Mouse (Mus musculus) kidney, adult 2 months (tissue): ENCODE measurements at regions not wholly inside any gene's neighbourhood (a gene's known extent, or its start where the extent isn't known, plus 50 kb on each side); places are given as distances from the start of the nearest gene placed in this dataset.
A peak's percentile ranks its signal among the peaks of the same experiment; 100 is the strongest.

Source experiments
- DNase-seq: peaks from one replicate; pipeline ENCODE4 v3.0.0; 2021
- H3K27ac ChIP-seq: fragments of 200-500 bp; 2 replicates; pipeline ENCODE4 v1.5.1; 2012; ENCODE audit warnings: low read depth, low read length, control low read depth, inconsistent platforms; ENCODE audit not compliant: insufficient read depth
- H3K27me3 ChIP-seq: fragments of 200-500 bp; replicated peaks from 2 replicates; pipeline ENCODE4 v1.6.1; 2012; ENCODE audit warnings: mild to moderate bottlenecking, moderate library complexity, low read length, inconsistent platforms; ENCODE audit not compliant: control insufficient read depth, insufficient read depth
- H3K36me3 ChIP-seq: fragments of 200-500 bp; 2 replicates; pipeline ENCODE4 v1.6.1; 2012; ENCODE audit warnings: mild to moderate bottlenecking, moderate library complexity, low read length, inconsistent platforms; ENCODE audit not compliant: control insufficient read depth, insufficient read depth
- H3K4me1 ChIP-seq: fragments of 200-500 bp; 2 replicates; pipeline ENCODE4 v1.6.1; 2011; ENCODE audit warnings: low read length; ENCODE audit not compliant: control insufficient read depth, insufficient read depth
- H3K4me3 ChIP-seq: fragments of 200-500 bp; 2 replicates; pipeline ENCODE4 v1.5.1; 2011; ENCODE audit warnings: mild to moderate bottlenecking, low read depth, low read length, control low read depth; ENCODE audit not compliant: insufficient read depth
- CTCF ChIP-seq: fragments of 200-500 bp; conservative IDR thresholded peaks from 2 replicates; pipeline ENCODE4 v1.5.1; 2011; ENCODE audit warnings: low read depth, mild to moderate bottlenecking, control low read depth, low read length, moderate library complexity, mixed read lengths; ENCODE audit not compliant: insufficient read depth, insufficient read length
- POLR2A ChIP-seq: fragments of 200-500 bp; IDR thresholded peaks from one replicate; pipeline ENCODE4 v1.6.1; 2011; ENCODE audit warnings: low read depth, low read length, control low read depth
- WGBS: fragments of 180-500 bp; shearing (Covaris S2); methylation state at CpG from one replicate; pipeline ENCODE4 v1.1.7; 2018; 5-methylcytosine and 5-hydroxymethylcytosine counted together

DNA sequence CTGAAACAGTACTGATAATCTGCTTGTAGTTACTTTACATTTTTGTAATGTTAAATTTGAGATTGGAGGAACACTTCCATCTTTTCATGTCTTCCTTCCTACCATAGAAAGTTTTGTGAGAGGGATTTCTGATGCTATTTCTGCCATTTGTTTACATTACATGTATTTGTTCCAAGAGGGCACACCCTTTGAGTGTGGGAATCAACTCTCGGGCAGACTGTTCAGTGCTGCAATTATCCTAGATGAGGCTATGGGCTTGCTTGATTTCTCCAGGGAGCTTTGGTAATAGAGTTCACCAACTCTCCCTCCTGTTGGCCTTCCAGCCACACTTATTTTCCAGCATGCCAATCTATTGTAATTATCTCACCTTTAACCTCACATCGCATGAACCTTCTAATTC, 52.4 kb downstream of the Gm13691 start:
- Histone ChIP-seq H3K27me3 (no peaks in the 10 kb centered on the region), H3K4me1 (no peaks in the 10 kb centered on the region), H3K27ac (no peak overlapping the region), H3K36me3 (no peaks in the 10 kb centered on the region), H3K4me3 (no peak overlapping the region)
- DNase-seq = no peak
- 60% methylated on average over 2 of the region's 2 CpGs for WGBS
- TF ChIP-seq POLR2A = no peak
- TF ChIP-seq CTCF = no peak

DNA sequence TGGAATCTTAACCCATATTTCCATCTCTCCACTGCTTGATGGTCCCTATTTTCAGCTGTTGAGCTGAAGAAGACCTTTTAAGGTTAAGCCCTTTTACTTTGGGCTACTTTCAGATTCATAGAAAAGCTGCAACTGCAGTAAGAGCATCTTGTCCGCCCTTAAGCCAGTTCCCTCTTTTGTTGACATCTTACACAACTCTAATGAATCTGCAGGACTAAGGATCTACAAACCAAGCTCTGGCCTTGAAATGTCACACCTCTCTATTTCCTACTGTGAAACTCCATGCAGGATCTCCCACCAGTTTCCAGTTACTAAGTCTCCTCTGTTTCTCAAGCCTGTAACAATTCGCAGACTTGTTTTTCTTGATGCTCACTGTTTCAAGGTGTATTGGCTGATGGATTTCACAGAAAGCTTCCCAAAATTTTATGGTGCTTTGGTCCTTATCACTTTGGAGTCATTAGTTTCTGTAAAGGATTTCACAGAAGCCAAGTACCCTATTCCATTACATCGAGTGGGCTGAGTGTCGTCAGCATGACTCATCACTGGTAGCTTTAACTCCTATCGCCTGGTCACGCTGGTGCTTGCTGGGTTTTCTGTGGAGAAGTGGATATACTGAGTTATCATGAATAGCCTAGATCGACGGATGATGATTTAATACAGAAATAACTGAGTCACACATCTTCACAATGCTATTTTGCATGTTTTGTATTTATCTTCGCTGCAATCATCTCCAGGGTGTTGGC, 58.2 kb downstream of the Gm13691 start:
- DNase-seq = no peak
- no peak overlapping the region for H3K27ac ChIP-seq
- H3K36me3 ChIP-seq = no peaks in the 10 kb centered on the region
- no peaks in the 10 kb centered on the region for H3K27me3 ChIP-seq
- no peak for TF ChIP-seq CTCF
- TF ChIP-seq POLR2A = no peak
- WGBS = 81% methylated on average over 9 of the region's 9 CpGs
- no peaks in the 10 kb centered on the region for H3K4me1 ChIP-seq
- H3K4me3 ChIP-seq = no peak overlapping the region

DNA sequence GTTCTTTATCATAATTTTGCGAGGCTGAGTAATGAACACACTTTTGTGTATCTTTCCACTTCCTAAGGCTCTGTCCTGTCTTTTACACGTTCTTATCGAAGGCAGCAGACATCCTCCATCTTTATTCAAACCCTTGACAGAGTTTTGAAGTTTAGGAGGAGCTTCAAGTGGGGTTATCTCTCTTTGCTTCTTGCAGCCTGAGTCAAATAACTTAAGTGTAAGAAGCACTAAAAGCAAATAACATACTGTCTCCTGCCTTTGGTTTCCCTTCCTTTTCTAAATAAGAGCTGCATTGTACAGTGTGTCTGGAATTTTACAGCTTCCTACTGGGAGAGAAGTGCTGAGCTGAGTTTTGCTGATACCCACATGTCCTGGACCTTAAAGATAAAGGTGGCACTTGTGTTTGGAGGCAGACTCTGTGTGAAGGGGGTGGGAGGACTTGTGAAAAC, 61.6 kb downstream of the Gm13691 start:
- H3K27ac ChIP-seq = no peak overlapping the region
- H3K4me1 ChIP-seq = no peaks in the 10 kb centered on the region
- no peak overlapping the region for H3K4me3 ChIP-seq
- H3K36me3 ChIP-seq = no peaks in the 10 kb centered on the region
- H3K27me3 ChIP-seq = no peaks in the 10 kb centered on the region
- no peak for DNase-seq
- no peak for TF ChIP-seq CTCF
- no peak for TF ChIP-seq POLR2A
- 65% methylated on average over 3 of the region's 3 CpGs for WGBS

DNA sequence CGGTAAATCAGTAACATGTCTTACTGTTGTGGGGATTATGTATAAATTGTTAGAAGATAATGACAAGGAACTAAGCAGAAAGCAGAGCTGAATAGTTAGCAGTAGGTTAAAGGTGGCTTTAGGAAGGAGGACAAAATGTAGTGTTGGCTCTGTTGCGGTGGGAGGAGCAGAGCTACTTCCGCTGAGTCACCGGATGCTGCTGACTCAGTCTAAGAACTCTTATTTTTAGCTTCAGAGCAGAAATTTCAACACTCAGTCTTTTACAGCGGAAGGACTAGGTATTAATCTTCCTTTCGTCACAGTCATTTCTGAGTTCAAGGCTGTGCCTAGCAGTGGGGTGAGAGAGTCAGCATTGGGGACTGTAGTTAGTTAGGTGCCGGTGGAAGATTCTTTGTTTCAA, 68.9 kb downstream of the Gm13691 start:
- H3K27ac ChIP-seq = no peak overlapping the region
- no peaks in the 10 kb centered on the region for H3K4me1 ChIP-seq
- H3K36me3 ChIP-seq = no peaks in the 10 kb centered on the region
- DNase-seq = peak; percentile 38
- 65% methylated on average over 7 of the region's 7 CpGs for WGBS
- H3K27me3 ChIP-seq = no peaks in the 10 kb centered on the region
- no peak overlapping the region for H3K4me3 ChIP-seq
- TF ChIP-seq POLR2A (no peak), CTCF (no peak)

DNA sequence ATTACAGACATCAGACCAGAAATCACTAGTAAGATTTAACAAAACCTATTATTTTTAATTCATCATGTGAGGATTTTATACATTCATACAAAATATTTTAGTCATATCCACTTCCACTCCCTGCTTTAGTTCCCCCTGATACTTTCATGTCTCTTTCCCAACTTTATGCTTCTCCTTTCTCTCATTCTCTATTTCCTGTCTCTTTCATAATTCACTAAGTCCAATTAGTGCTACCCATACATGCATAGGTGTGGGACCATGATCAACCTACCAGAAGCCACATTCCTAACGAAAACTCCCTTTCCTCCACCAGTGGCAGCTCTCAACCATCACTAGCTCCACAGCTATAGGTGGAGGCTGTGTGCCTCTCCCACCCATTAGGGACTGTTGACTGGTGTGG, 70.9 kb downstream of the Gm13691 start:
- TF ChIP-seq CTCF (no peak), POLR2A (no peak)
- H3K27ac ChIP-seq = no peak overlapping the region
- H3K4me3 ChIP-seq = no peak overlapping the region
- H3K27me3 ChIP-seq = no peaks in the 10 kb centered on the region
- no peaks in the 10 kb centered on the region for H3K36me3 ChIP-seq
- no peak for DNase-seq
- 83% methylated on average over 1 of the region's 1 CpGs for WGBS
- H3K4me1 ChIP-seq = no peaks in the 10 kb centered on the region

DNA sequence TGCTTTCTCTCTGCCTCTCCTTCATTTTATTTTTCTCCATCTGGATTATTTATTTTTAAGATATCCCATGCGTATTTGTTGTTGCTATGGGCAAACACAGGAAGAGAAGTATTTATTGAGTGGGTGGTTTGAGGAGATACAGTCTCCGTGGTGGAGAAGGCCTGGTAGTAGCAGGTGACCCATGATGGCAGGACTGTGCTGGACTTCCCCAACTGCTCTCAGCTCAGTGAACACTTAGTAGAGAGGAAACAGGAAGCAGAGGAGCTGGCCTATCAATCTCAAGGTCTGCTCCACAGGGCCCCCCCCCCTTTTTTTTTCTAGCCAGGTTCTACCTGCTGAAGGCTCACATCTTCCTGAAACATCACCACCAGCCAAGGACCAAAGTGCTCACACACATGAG, 74.0 kb downstream of the Gm13691 start:
- H3K4me1 ChIP-seq = no peaks in the 10 kb centered on the region
- TF ChIP-seq CTCF (no peak), POLR2A (no peak)
- no peak overlapping the region for H3K4me3 ChIP-seq
- no peaks in the 10 kb centered on the region for H3K36me3 ChIP-seq
- DNase-seq = no peak
- H3K27ac ChIP-seq = no peak overlapping the region
- H3K27me3 ChIP-seq = no peaks in the 10 kb centered on the region
- 64% methylated on average over 2 of the region's 2 CpGs for WGBS

DNA sequence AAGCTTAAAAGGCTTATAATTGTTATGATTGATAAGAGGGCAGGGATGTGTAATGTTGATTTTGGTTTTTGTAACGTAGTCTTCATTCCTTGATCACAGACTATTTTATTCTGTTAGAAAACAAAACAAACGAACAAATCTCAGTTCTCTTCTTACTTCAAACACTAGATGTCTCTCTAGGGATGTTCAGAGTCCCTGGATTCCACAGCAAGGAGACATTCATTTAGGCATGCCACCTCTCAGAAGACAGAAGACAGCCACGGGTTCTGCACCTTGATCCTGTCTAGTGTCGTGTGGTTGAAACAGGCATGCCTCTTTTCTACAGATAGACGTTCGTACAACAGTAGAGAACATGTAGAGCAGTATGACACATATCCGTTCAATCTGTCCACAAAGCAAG, 74.7 kb downstream of the Gm13691 start:
- Histone ChIP-seq H3K27ac (no peak overlapping the region), H3K4me3 (no peak overlapping the region), H3K36me3 (no peaks in the 10 kb centered on the region), H3K27me3 (no peaks in the 10 kb centered on the region), H3K4me1 (no peaks in the 10 kb centered on the region)
- no peak for TF ChIP-seq CTCF
- no peak for TF ChIP-seq POLR2A
- DNase-seq = peak; percentile 36
- 30% methylated on average over 7 of the region's 7 CpGs for WGBS
